Mouse (Mus musculus) kidney, embryonic 16.5 days (tissue): ENCODE results near the gene Zbtb16. TPM values are rescaled to one million over a fixed set of nuclear protein-coding genes. Genes with fewer than 3 reads are reported as not detected.

Source experiments
- ATAC-seq: fragments of 200-750 bp; cut with Nextera tagmentation; 2 replicates; pipeline ENCODE4 v1.8.0; 2017; ENCODE audit warnings: moderate TSS enrichment; ENCODE audit not compliant: low FRiP score, low TSS enrichment
- H3K27ac ChIP-seq: fragments of 300-500 bp; sonication (generic); 2 replicates; pipeline ENCODE4 v1.5.1; 2014; ENCODE audit warnings: low read length
- H3K27me3 ChIP-seq: fragments of 300-500 bp; sonication (generic); 2 replicates; pipeline ENCODE4 v1.6.1; 2014; ENCODE audit warnings: low read length, control low read depth, mixed read lengths; ENCODE audit not compliant: insufficient read depth
- H3K36me3 ChIP-seq: fragments of 300-500 bp; sonication (generic); 2 replicates; pipeline ENCODE4 v1.6.1; 2014; ENCODE audit warnings: low read length, control low read depth, mixed read lengths; ENCODE audit not compliant: insufficient read depth
- H3K4me1 ChIP-seq: fragments of 300-500 bp; sonication (generic); 2 replicates; pipeline ENCODE4 v1.6.1; 2014; ENCODE audit warnings: low read length, control low read depth, mixed read lengths; ENCODE audit not compliant: insufficient read depth
- H3K4me2 ChIP-seq: fragments of 300-500 bp; sonication (generic); replicated peaks from 2 replicates; pipeline ENCODE4 v1.6.1; 2014; ENCODE audit warnings: low read depth, low read length
- H3K4me3 ChIP-seq: fragments of 300-500 bp; sonication (generic); 2 replicates; pipeline ENCODE4 v1.5.1; 2014; ENCODE audit warnings: mild to moderate bottlenecking, low read length
- H3K9ac ChIP-seq: fragments of 300-500 bp; sonication (generic); replicated peaks from 2 replicates; pipeline ENCODE4 v1.6.1; 2014; ENCODE audit warnings: low read length
- H3K9me3 ChIP-seq: fragments of 300-500 bp; sonication (generic); 2 replicates; pipeline ENCODE4 v1.6.1; 2016; ENCODE audit warnings: low read length, control low read depth
- WGBS: fragments of 180-500 bp; shearing (Covaris S2); extraction: QIAGEN DNeasy Blood & Tissue Kit; methylation state at CpG from one replicate; pipeline ENCODE4 v1.1.7; 2014; 5-methylcytosine and 5-hydroxymethylcytosine counted together
- polyA plus RNA-seq: library from polyadenylated mRNA; unstranded; fragments of >200 nt; fragmentation: Nextera tagmentation; extraction: Ambion mirVana; gene quantifications from 2 replicates; pipeline ENCODE4 v1.2.1, GENCODE M21; 2015

Gene Zbtb16
- polyA plus RNA-seq, 1 experiment from 2014 or later, result 1.8 TPM

DNA sequence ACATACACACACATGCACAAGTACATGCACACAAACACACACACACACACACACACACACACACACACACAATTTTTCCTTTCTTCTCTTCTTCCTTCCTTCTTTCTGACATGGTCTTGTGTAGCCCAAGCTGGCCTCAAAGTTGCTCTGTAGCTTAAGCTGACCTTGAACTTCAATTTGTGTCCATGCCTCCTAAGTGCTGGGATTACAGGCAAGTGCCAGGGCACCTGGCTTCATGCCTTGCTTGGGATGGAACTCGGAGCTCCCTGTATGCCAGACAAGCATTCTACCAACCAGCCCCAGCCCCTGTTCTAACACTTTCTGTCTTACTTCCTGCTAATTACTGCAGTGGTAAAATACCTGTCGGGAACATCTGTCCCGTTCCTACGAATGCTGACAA lies 222.8 kb downstream of the Zbtb16 start:
- Histone ChIP-seq H3K36me3 (no peaks in the 10 kb centered on the region), H3K4me2 (no peak overlapping the region), H3K4me1 (no peaks in the 10 kb centered on the region), H3K27ac (no peak overlapping the region), H3K9me3 (no peaks in the 10 kb centered on the region), H3K27me3 (no peaks in the 10 kb centered on the region), H3K9ac (no peak overlapping the region), H3K4me3 (no peak overlapping the region)
- WGBS, result 83% methylated on average over 4 of the region's 4 CpGs
- no peak for ATAC-seq

DNA sequence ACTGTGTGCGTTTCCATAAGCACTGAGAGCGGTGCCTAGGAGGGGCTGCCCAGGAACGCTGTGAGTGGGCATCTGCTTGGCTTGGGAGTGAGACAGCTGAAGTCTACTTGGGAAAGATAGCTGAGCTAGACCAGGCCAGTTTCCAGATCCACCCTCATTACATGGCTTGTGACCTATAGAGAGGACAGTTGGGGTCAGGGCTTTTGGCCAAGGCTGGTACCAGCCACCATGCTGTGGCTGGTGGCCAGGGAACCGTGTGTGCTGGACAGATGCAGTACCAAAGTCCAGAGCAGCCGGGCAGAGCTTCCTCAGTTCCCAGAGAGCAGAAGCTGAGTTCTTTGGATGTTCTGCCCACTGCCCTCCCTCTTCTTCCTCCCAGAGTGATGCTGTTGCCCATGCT lies 223.5 kb downstream of the Zbtb16 start:
- Histone ChIP-seq H3K27ac (no peak overlapping the region), H3K9me3 (no peaks in the 10 kb centered on the region), H3K36me3 (no peaks in the 10 kb centered on the region), H3K4me2 (no peak overlapping the region), H3K9ac (no peak overlapping the region), H3K4me3 (no peak overlapping the region), H3K4me1 (no peaks in the 10 kb centered on the region), H3K27me3 (no peaks in the 10 kb centered on the region)
- 87% methylated on average over 5 of the region's 5 CpGs for WGBS
- ATAC-seq, result no peak

DNA sequence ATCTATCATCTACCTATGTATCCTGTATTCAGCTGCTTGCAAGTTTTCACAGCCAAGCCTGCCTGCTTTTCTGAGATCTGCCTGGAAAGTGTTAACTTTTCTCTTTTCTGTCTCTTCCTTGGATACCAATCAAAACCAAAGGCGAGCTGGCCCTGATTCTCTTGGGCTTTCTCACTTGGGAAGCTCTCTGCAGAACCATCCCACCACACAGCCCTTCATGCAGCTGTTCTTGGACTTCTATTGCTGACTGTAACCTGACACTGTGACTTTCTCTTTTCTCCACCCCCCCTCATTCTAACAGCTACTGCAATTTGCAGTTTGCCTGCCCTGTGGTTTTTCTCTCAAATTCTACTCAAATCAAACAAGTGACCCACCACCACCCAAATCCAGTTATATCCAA lies 225.0 kb downstream of the Zbtb16 start:
- H3K36me3 ChIP-seq, result no peaks in the 10 kb centered on the region
- H3K27me3 ChIP-seq, result no peaks in the 10 kb centered on the region
- ATAC-seq, result no peak
- no peaks in the 10 kb centered on the region for H3K4me1 ChIP-seq
- no peak overlapping the region for H3K4me3 ChIP-seq
- WGBS, result 16% methylated on average over 1 of the region's 1 CpGs
- no peak overlapping the region for H3K27ac ChIP-seq
- no peak overlapping the region for H3K9ac ChIP-seq
- no peak overlapping the region for H3K4me2 ChIP-seq
- no peaks in the 10 kb centered on the region for H3K9me3 ChIP-seq

DNA sequence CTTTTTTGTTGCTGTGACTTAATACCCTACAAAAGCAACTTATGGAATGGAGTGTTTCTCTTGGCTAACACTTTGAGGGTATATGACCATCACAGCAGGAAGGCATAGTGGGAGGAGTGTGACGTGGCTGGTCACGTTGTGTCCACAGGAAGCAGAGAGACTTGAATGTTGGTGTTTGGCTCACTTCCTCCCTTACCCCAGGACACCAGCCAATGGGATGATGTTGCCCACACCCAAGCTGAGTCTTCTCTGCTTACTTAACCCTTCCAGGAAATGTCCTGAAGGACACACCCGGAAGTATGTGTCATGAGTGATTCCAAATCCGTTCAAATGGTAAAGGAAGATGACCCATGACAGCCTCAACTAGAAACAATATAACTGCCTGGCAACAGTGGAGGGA lies 226.3 kb downstream of the Zbtb16 start:
- Histone ChIP-seq H3K4me3 (no peak overlapping the region), H3K27ac (no peak overlapping the region), H3K36me3 (no peaks in the 10 kb centered on the region), H3K4me1 (no peaks in the 10 kb centered on the region), H3K27me3 (no peaks in the 10 kb centered on the region), H3K9me3 (no peaks in the 10 kb centered on the region), H3K4me2 (no peak overlapping the region), H3K9ac (no peak overlapping the region)
- WGBS, result 61% methylated on average over 4 of the region's 4 CpGs
- no peak for ATAC-seq

DNA sequence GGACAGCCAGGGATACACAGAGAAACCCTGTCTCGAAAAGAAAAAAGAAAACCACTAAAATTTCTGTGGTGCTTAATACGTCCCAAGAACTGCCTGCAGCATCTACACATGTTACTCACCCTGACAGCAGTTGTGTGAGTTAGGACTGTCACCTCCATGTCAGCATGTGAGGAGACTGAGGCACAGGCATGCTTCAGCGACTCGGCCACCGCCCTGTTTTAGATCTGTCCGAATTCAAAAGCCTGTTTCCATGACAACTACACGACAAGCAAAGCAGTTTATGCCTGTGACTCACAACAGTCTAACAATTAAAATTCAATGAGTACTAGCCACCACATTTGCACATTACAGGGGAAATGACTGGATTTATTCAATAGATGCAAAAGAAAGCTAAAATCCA lies 228.6 kb downstream of the Zbtb16 start:
- Histone ChIP-seq H3K4me1 (no peaks in the 10 kb centered on the region), H3K4me2 (no peak overlapping the region), H3K27me3 (no peaks in the 10 kb centered on the region), H3K4me3 (no peak overlapping the region), H3K9me3 (no peaks in the 10 kb centered on the region), H3K27ac (no peak overlapping the region), H3K36me3 (no peaks in the 10 kb centered on the region), H3K9ac (no peak overlapping the region)
- 70% methylated on average over 7 of the region's 7 CpGs for WGBS
- ATAC-seq, result no peak

DNA sequence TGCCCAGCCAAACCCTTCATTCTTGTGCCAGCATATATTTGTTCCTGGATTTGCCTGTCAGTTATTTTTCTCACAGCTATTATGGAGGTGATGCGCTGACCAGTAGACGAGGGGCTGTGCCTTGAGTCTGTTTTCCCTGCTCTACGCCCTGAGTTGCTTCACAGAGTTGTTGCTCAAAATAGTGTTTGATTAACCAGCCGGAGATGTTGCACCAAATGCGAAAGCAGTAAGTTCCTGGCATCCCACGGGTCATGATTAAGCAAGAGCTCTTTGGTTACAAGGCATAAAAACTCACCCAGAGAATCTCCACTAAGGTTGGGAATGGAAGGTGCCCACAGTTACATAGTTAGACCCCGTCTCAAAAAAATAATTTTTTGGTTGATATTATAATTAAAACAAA lies 229.9 kb downstream of the Zbtb16 start:
- no peaks in the 10 kb centered on the region for H3K27me3 ChIP-seq
- no peaks in the 10 kb centered on the region for H3K9me3 ChIP-seq
- no peaks in the 10 kb centered on the region for H3K36me3 ChIP-seq
- no peak overlapping the region for H3K4me3 ChIP-seq
- H3K4me1 ChIP-seq, result no peaks in the 10 kb centered on the region
- H3K4me2 ChIP-seq, result no peak overlapping the region
- H3K27ac ChIP-seq, result no peak overlapping the region
- no peak overlapping the region for H3K9ac ChIP-seq
- 80% methylated on average over 7 of the region's 7 CpGs for WGBS
- no peak for ATAC-seq

DNA sequence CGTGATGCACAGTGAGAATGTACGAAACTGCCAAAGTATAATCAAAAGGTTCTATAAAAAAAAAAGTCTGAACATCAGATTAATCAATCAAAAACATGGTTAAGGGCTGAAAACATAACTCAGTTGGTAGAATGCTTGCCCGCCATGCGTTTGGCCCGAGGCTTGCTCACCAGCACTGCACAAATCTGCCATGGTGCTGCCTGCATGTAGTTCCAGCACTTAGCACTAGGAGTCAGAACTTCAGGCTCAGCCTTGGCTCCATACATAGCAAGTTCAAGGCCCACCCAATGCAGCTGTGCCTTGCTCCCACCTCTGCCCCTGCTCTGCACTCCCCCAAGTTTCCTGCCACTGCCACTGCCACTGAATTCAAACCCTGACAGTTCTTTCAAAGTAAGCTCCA lies 230.3 kb downstream of the Zbtb16 start:
- Histone ChIP-seq H3K4me1 (no peaks in the 10 kb centered on the region), H3K4me2 (no peak overlapping the region), H3K27me3 (no peaks in the 10 kb centered on the region), H3K9me3 (no peaks in the 10 kb centered on the region), H3K36me3 (no peaks in the 10 kb centered on the region), H3K27ac (no peak overlapping the region), H3K4me3 (no peak overlapping the region), H3K9ac (no peak overlapping the region)
- 89% methylated on average over 5 of the region's 5 CpGs for WGBS
- no peak for ATAC-seq

DNA sequence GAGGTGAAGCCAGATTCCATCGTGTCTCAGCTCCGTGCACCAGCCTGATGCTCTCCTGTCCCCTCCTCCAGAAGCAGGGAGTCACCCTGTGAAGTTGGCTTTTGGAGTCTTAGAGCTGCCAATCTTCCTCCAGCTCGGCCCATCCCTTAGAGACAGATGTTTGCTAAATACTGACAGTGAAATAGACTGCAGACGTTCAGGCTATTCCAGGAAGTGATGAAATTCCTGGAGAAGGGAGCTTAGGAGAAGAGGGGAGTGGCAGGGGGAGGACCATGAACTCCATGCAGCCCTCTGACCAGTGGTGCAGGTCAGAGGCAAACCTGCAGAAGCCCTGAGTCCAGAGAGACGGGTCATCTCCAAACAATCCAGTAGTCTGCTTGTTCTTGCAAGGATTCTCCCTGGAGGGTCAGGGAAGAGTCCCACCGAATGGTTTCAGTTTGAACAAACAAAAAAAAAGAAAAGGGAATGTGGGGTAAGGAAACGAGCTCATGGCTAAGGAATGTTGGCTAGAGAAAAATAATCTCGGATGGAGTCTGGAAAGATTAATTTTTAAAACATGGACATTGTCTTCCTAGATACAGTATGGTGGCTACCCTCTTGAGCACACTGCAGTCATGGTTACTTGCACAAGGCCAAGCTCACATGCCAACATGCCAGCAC lies 231.0 kb downstream of the Zbtb16 start, which contains the start of gene Nnmt:
Gene Nnmt, minus strand, starts transcription at position 215 of the 660 bp plus-strand sequence.
- Histone ChIP-seq H3K9me3 (no peaks in the 10 kb centered on the region), H3K27me3 (no peaks in the 10 kb centered on the region), H3K9ac (no peak within 1 kb of the TSS), H3K4me2 (0 out of 2 replicates have a peak within 1 kb of the TSS, but pooled peaks have one; percentile 5), H3K36me3 (no peaks in the 10 kb centered on the region), H3K27ac (no peak within 1 kb of the TSS), H3K4me3 (no peak within 1 kb of the TSS), H3K4me1 (no peaks in the 10 kb centered on the region)
- WGBS, result 33% methylated on average over 8 of the region's 8 CpGs
- ATAC-seq, result no peak

Other genes with a start within 250 kb of the Zbtb16 start
- 2.4 TPM in 2 replicates for gene Nnmt, start 231.1 kb downstream of the Zbtb16 start, polyA plus RNA-seq
- 0.78 and 0.86 TPM in 2 replicates for gene Htr3a, start 74.9 kb upstream of the Zbtb16 start, polyA plus RNA-seq
- gene Htr3b, start 128.8 kb upstream of the Zbtb16 start, polyA plus RNA-seq, result 0.10 and 0.32 TPM in 2 replicates
- 30.1 and 36.8 TPM in 2 replicates for gene Usp28, start 149.2 kb upstream of the Zbtb16 start, polyA plus RNA-seq
- 40.1 and 41.0 TPM in 2 replicates for gene Zw10, start 219.4 kb upstream of the Zbtb16 start, polyA plus RNA-seq
- gene Tmprss5, start 245.0 kb upstream of the Zbtb16 start, polyA plus RNA-seq, result 0.19 and 0.45 TPM in 2 replicates